Mouse (Mus musculus) cerebellum, postnatal 10 days (tissue): ENCODE measurements at regions not wholly inside any gene's neighbourhood (a gene's known extent, or its start where the extent isn't known, plus 50 kb on each side); places are given as distances from the start of the nearest gene placed in this dataset.
"Not testable (repeated sequence)": the region's sequence is repeated elsewhere in the genome, so short reads cannot be mapped to it uniquely, and the experiment has no call there.

ENCODE experiments used
- DNase-seq, 2 experiments: peaks; one replicate each; pipeline ENCODE4 v3.0.0; 2021; ENCODE audit warnings: mixed read lengths in 2 of 2

GRCm38 (mm10) chr1:88752332-88752731, 50.3 kb upstream of the Arl4c start:
- peak; percentile 71 to 81 for DNase-seq

DNA sequence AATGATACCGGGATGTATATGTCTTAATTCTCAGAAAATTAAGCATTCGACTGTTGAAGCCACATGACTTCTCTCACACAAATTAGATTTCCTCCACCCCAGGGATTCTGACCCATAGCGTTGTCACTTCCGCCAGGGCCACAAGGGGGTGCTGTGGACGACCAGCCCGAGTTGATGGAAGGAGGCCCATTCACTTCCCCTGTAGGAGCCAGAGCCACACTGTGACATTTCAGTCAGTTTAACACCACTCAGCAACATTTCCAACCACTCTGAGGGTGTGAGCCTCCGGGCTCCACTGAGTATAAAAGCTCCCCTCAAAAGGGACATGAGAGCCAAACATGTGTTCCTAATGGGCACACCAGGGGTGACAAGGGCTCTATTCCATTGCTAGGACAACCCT, 54.6 kb upstream of the Arl4c start:
- DNase-seq, result peak; percentile 81 to 84

DNA sequence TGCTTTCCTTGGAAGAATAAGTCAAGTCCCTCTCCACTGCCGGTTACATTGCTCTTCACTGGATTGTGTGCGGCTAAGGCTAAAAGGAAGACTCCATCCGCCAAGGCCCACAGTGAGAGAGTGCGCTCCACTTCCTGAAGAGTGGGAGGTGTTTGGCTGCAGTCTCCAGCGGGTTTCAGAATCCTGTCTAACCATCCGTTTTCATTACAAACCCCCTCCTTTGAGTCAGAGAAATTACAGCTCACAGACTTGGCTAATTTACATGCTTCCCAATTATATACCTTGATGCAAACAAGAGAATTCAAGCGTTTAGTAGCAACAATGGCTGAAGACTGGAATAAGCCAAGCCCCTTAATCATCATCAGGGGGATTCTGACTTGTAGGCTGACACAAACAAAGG, 55.1 kb upstream of the Arl4c start:
- peak; percentile 26 to 38 for DNase-seq

- DNase-seq, result peak in 1 of 2 experiments; percentile 45
Measured at GRCm38 (mm10) chr1:88757746-88758145, 55.7 kb upstream of the Arl4c start.

- DNase-seq, result no peak
Measured at GRCm38 (mm10) chr1:88760643-88761042, 58.6 kb upstream of the Arl4c start.

DNA sequence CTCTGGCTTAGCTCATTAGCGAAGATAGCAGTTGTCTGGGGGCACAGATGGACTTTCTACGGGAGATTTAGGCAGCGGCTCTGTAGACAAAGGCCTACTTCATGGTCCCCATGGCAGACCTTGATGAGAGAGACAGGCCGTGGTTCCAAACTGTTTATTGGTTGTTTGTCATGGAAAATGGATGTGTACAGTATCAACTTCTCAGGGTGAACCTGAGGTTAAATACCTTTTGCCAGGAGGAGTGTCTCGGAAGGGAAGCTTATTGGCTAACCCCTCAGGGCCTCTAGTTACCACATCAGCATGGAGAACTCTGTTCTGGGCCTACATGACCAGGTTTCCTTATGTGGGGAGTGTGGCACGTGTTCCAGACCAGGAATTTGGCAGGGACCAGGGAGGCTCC, 59.1 kb upstream of the Arl4c start:
- DNase-seq, result no peak

GRCm38 (mm10) chr1:88763725-88764364, 61.8 kb upstream of the Arl4c start:
- DNase-seq, result no peak

- DNase-seq, result no peak
Measured at GRCm38 (mm10) chr1:88764478-88764877, 62.5 kb upstream of the Arl4c start.

- no peak for DNase-seq
Measured at GRCm38 (mm10) chr1:88777009-88777408, 75.0 kb upstream of the Arl4c start.

DNA sequence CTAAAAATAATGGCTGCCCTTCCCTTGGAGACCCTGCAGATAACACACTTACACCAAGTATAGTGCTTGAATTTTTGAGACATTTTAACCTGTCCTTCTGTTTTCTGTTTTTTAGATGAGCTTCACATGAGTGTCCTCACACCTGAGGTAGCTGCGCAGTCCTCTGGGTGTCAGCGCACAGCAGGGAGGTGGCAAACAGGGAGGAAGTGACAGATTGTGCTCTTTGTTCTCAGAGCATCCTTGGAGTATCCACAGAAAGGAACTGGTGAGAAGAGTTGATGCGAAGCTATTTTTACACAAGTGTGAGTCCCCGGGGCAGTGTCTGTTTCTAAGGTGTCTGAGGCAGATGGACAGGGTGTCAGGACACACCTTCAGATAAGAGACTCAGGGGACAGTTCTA, 78.2 kb upstream of the Arl4c start:
- DNase-seq, result peak in 1 of 2 experiments; percentile 50

DNA sequence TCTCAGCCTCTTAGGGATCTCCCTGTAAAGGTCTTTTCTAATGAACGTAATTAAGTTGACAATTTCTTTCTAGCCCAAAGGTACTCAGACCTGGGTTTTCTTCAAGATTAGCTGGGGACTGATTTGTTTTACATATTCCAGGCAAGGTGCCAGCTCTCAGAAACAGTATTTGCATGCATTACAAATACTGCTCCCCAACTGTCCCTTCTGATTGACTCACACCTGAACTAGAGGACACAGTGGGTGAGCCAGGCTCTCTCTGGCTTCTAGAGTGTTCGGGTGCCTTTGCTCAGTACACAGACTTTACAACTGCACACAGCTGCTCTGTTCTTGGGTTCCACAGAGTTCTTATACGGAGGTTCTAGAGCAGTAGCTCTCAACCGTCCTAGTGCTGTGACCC, 81.1 kb upstream of the Arl4c start:
- DNase-seq, result no peak

GRCm38 (mm10) chr1:88784866-88785620, 83.0 kb upstream of the Arl4c start:
- no peak for DNase-seq

- no peak for DNase-seq
Measured at GRCm38 (mm10) chr1:88786066-88786465, 84.0 kb upstream of the Arl4c start.

DNA sequence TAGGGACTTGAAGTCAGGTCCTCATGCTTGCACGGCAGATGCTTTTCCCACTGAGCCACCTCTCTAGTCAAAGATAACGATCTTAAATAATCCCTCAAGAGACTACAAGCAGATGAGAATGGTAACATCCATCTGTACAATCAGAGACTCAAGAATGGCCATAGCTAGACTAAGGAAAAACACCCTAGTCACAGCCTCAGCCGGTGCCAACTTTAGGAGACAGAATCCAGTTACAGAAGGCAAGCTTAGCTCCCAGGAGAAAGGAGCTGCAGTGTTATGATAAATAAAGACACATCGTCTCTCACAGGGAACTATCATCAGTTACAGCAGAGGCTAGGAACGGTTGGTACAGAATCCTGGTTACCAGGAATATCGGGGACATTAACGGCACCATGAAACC, 88.7 kb upstream of the Arl4c start:
- no peak for DNase-seq

DNA sequence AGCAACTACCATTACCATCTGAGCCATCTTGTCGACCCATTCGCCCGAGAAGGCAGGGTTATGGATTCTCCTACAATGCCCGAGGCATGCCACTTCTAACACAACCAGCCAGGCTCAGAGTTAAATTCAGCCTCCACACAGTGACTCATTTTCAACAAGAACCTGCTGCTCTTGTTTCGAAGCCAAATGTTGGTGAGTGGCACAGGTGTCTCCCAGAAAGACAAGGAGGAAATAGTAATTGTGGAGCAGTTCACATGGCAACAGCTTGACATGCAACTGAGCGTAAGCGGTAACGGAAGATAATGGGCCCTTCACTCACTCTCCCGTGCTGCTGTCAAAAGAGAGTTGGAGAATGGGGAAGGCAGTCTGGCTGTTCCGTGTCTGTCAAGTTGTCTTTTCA, 92.9 kb upstream of the Arl4c start:
- DNase-seq, result peak; percentile 25 to 41

DNA sequence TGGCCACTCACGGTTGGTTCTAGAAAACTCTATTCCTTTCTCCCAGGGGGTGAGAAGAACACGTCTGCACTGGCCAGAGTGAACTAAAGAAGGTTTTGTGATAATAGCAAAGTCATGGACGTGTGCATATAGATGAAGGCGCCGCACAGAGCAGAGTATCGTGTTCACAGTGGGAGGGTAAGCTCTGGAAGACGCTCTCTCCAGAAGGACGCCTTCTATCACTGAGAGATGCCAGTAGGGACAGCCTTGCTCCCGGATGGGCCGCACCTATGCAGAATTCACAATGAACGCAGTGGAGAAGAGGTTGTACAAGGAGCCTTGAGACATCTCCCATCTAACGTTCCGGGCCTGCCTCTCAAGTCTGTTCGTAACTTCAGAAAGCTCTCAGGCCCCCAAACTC, 96.5 kb upstream of the Arl4c start:
- DNase-seq, result no peak

DNA sequence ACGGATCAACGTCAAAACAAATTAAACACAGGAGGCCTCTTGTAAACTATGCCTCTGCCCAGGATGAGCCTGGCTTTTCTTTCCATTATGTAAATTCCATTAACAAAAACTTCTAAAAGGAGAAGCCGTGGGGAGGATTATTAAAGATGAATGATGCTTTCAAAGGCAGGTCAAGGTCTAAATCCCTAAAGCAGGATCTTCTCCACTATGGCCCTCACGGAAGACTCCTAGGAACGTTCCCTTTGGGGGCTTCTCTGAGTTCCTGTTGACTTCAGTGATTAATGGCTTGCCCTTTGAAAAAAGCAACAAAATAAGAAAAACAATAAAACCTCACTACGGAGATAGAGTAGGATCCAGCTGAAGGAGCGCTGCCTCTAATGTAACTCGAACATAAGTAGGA, 96.9 kb upstream of the Arl4c start:
- no peak for DNase-seq

GRCm38 (mm10) chr1:88799343-88799742, 97.3 kb upstream of the Arl4c start:
- no peak for DNase-seq

DNA sequence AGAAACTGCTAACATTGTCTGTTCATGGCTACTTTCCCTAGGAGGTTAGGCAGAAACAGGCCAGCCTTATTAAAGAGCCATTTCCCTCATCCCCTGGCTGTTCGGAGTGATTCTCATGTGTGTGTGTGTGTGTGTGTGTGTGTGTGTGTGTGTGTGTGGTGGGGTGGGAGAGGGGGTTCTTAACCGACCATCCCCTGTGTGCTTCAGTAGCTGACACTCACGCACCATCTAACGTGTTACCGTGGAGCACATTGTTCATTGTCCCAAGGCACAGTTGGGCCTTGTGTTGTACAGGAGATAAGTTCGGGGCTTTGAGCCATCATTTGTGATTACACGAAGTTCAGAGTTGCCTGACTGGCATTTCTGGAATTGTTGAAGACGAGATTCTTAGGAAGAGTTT, 97.8 kb upstream of the Arl4c start:
- no peak for DNase-seq

- no peak for DNase-seq
Measured at GRCm38 (mm10) chr1:88800411-88800810, 98.4 kb upstream of the Arl4c start.

DNA sequence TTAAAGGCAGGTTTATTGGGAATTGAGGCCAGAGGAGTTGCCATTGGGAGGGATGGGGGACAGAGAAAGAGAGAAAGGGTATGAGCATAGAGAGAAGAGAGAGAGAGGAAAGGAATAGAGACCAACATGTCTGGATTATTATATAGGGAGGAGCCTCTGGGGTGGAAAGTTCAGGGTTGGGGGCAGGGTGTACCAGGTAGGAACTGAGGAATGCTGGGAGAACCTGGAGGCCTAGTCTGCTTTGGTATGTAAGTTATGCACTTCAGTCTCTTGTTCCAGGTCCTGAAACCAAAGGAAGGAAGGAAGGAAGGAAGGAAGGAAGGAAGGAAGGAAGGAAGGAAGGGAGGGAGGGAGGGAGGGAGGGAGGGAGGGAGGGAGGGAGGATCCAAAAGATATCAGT, 99.1 kb upstream of the Arl4c start:
- DNase-seq, result not testable (repeated sequence)

- DNase-seq, result peak; percentile 69 to 70
Measured at GRCm38 (mm10) chr1:88806960-88807359, 104.9 kb upstream of the Arl4c start.

DNA sequence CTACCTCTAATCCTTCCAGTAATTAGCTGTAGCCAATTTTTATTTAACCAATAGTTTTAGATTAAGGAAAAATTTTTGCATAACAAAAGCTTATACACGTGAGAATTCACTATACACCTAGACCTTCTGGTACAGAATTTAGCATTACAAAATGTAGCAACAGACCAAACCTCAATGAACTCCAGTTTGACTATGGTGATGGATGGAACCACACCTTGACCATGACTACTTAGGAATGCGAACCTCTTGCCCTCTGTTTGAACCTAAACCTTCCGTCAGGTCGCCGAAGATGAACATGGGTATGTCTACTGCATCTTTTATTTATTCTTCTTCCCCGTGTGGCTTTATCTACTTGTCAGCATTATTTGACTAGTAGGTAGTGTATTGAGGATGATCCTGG, 105.9 kb upstream of the Arl4c start:
- no peak for DNase-seq

- no peak for DNase-seq
Measured at GRCm38 (mm10) chr1:88808508-88808907, 106.5 kb upstream of the Arl4c start.

DNA sequence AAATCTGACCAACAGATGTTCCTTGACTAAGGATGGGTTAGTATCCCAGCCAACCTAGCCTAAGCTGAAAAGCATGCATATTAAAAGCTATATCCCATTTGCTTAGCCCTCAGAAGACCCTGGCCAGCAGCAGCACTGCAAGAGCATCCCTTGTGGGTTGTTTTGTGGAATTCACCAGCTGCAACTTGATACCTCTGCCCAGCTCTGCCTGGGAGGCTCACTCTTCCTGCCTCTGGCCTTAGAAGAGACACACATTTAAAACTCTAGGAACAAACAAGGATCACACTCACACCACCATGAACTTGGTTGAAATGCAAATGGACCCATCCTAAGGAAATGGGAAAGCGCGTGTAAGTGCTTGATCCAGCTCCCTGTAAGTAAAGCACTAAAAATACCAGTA, 107.7 kb upstream of the Arl4c start:
- DNase-seq, result no peak
